Mouse (Mus musculus) frontal cortex, adult (tissue): Measurements from ENCODE around the gene Cdyl.

Experiments
- ATAC-seq: cut with Nextera tagmentation; 2 replicates; pipeline ENCODE4 v1.9.2; 2017; ENCODE audit warnings: mild to moderate bottlenecking, moderate library complexity, mixed read lengths; ENCODE audit not compliant: low TSS enrichment

Gene Cdyl

GRCm38 (mm10) chr13:35689560-35689959 lies 29.9 kb downstream of the Cdyl start:
- no peak for ATAC-seq

GRCm38 (mm10) chr13:35717658-35718057 lies 58.0 kb downstream of the Cdyl start:
- ATAC-seq: no peak

GRCm38 (mm10) chr13:35719581-35719980 lies 59.9 kb downstream of the Cdyl start:
- peak; percentile 69; the same call in 1 of the 2 replicates for ATAC-seq

DNA sequence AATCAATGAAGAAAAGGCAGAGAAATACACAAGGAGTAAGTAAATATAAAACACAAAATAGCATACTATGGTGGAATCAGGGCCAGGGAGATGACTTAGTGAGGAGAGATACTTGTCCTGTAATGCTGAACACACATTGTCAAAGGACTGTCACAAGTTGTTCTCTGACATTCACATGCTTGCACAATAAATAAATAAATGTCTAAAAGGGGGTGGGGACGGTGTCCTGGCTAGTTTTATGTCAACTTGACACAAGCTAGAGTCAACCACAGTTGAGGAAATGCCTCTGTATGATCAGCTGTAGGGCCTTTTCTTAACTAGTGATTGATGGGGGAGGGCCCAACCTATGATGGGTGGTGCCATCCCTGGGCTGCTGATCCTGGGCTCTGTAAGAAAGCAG lies 63.4 kb downstream of the Cdyl start:
- no peak for ATAC-seq

GRCm38 (mm10) chr13:35726025-35726424 lies 66.4 kb downstream of the Cdyl start:
- no peak for ATAC-seq

- no peak for ATAC-seq
Measured at GRCm38 (mm10) chr13:35732131-35732530, 72.5 kb downstream of the Cdyl start.

DNA sequence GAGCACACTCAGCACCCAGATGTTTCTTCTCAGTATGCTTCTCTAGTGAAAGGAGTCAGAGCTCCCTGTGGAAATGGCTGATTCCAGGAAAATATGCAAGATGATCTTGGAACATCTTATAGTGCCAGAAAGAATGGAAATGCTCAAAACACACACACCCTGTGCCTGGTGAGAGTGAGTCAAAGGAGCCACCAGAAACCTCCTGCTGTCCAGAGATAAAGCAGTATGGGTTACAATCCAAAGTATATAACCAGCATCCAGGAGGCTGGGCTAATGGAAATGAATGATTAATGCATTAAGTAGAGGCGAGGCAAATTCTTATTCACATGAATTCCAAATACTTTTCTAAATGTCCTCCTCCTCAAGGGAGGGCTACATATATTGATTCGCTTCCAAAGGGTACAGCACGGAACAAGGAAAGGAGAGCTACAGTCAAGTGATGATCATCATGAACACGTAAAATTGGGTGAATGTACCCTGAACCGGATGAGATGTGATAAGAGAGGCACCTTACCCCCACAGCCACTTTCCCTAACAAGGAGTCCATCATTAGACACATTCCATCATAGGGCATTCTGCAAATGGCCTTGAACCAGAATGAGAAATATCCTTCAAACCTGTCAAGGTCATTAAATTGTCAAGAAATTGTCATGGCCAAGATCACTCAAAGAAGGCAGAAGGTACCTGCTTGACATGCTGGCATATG lies 73.4 kb downstream of the Cdyl start:
- ATAC-seq: no peak

DNA sequence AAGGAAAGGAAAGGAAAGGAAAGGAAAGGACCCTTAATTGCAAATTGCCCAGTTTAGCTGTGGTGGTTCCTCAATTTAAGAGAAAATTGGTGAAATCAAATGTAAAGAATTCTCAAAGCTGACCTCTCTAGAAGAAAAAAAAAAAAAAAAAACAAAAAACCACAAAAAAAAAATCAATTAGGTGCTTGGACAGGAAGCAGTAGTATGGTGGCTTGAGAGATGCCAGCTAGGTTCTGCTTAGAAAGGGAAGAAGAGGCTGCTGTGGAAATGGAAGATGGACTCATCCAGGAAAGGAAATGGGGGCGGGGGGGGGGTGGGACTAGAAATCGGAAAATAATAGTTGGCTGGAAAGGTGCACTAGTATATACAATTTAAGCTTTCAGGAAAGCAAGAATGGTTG lies 77.9 kb downstream of the Cdyl start:
- no peak for ATAC-seq

GRCm38 (mm10) chr13:35738210-35738609 lies 78.6 kb downstream of the Cdyl start:
- ATAC-seq: no peak

- ATAC-seq: no peak
Measured at GRCm38 (mm10) chr13:35739473-35739872, 79.8 kb downstream of the Cdyl start.

DNA sequence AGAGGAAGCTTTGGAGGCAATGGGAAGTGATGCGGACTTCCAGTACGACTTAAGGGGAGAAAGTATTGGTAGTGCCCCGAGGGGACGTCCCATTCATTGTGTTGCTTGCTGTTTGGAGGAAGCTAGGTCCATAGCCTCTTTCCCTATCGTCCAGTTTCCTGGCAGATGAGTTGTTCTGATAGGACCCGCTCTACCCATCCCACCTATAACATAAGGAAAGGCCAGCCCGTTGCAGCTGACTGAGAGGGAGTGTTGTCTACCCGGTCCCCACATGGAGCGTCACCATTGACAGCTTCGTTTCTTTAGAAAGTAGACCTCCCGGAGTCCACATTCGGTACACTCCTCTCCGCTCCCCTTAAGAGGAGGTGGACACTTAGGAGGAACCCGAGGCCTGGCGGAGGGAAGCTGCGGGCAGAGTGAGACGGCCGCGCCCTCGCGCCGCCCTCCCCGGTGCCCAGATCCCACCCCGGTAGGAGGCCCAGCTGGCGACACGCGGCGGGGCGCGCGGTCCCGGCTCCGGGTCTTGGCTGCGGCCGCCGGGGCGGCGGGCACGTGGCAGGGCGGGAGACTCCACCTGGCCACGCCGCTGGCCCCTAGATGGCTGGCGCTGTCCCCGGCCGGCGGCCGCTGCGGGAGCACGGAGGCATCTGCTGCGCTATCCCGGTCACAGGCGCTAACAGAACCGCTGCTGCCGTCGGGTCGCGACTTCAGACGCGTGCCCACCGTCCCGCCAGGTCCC lies 80.8 kb downstream of the Cdyl start:
- ATAC-seq: peak; percentile 26

GRCm38 (mm10) chr13:35741040-35741619 lies 81.5 kb downstream of the Cdyl start:
- ATAC-seq: peak; percentile 77

- peak; percentile 60 for ATAC-seq
Measured at GRCm38 (mm10) chr13:35741620-35742421, 82.2 kb downstream of the Cdyl start.

- ATAC-seq: no peak
Measured at GRCm38 (mm10) chr13:35742696-35743095, 83.1 kb downstream of the Cdyl start.

- no peak for ATAC-seq
Measured at GRCm38 (mm10) chr13:35743196-35743595, 83.6 kb downstream of the Cdyl start.

DNA sequence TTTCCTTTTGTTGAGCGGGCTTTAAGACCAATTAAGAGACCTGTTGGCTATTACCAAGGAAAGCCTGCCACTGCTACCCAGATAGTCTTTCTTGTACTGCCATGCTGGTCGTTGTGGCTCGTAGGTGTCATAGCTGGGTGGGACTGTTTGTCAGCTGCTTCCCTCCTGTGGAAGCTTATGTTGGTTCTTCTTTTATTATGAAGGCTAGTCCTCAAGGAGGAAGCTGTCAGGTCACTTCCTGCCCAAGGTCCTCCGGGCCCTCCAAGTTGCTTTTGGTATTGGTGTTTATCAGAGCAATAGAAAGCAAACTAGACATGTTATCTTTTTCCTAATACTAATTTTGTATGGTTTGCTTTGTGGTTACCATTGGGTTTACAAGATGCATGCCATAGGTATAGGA lies 89.6 kb downstream of the Cdyl start:
- no peak for ATAC-seq

- no peak for ATAC-seq
Measured at GRCm38 (mm10) chr13:35749680-35750079, 90.0 kb downstream of the Cdyl start.

DNA sequence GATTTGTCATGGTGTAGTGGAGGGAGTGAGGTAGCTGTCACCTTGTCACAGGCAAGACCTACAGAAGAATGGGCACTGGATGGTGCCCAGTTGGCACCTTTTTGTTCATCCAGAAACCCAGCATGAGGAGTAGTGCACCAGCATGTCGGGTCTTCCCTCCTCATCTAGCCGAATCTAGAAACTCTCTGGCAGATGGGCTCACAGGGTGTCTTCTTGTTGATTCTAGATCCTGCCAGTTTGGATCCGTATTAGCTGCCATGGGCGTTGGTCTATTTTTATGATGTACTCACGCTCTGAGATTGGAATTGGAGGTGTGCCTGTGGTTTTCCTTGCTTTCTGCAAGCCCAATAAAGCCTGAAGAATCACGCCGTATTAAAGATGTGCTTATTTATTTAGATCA lies 92.4 kb downstream of the Cdyl start:
- peak; percentile 53 for ATAC-seq

GRCm38 (mm10) chr13:35755002-35755401 lies 95.4 kb downstream of the Cdyl start:
- ATAC-seq: no peak

GRCm38 (mm10) chr13:35755655-35756283 lies 96.1 kb downstream of the Cdyl start:
- ATAC-seq: no peak
